Mouse (Mus musculus) left cerebral cortex, postnatal 14 days (tissue): ENCODE results near the gene Zfp949. TPM values are rescaled to one million over a fixed set of nuclear protein-coding genes. Genes with fewer than 3 reads are reported as not detected.
"Not testable (repeated sequence)": the region's sequence is repeated elsewhere in the genome, so short reads cannot be mapped to it uniquely, and the experiment has no call there.

Source experiments
- DNase-seq, 2 experiments: peaks; one replicate each; pipeline ENCODE4 v3.0.0; 2021 to 2022; ENCODE audit warnings: low spot score in 2 of 2, mixed read lengths in 1 of 2
- intact Hi-C: fragments of 180-260 bp; cut with DNase I; formaldehyde crosslinking; loops from one replicate; pipeline ENCODE4 v1.15.1; 2025
- total RNA-seq, 2 experiments: library from RNA; stranded (reverse); gene quantifications; 2 replicates each; pipeline ENCODE4 v1.2.3; 2021

The Zfp949 gene
- total RNA-seq, 2 experiments from 2014 or later, result 17.3 to 19.7 TPM

DNA sequence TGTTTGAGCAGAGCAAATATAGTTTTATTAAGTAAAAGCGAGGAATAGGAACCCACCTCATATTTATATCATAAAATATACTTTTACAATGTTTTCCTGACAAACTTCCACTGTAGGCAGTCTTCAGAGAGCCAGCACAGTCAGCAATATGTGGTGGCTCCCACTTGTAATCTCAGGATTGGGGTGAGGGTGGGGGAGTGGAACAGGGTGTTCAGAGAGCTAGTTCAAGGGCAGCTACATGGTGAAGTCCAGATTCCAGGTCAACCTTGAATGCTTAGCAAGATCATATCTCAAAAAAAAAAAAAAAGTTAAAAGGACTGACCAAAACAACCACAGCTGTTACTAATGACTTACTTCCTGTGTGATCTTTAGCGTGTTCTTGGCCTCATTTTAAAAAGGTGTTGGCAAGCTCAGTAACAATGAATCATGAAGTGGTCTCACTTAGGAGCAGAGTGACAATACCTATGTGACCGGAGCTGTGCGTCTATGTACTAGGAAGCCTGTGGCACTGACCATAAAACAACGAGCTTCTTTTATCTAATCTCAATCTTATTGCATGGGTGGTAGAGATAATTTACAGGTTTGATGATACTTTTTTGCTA lies 17.7 kb upstream of the Zfp949 start:
- intact Hi-C loops, result no loop called here

DNA sequence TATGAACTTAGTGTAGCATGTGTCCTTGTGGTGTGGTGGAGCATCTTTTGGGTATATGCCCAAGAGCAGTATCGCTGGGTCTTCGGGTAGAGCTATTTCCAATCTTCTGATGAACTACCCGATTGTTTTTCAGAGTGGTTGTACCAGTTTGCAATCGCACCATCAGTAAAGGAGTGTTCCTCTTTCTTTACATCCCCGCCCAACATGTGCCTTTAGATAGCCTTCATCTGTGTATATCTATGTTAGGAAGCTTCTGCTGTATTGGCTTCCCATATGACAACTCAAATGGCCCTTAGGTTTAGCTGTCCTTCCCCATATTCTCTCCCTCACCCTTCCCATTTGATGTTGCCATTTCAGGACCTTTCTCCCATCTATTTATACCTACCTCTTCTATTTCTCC lies 13.7 kb upstream of the Zfp949 start:
- intact Hi-C loops, result no loop called here
- no peak for DNase-seq

More for the DNA sequence above, 17.7 kb upstream of the Zfp949 start:
- no peak for DNase-seq

DNA sequence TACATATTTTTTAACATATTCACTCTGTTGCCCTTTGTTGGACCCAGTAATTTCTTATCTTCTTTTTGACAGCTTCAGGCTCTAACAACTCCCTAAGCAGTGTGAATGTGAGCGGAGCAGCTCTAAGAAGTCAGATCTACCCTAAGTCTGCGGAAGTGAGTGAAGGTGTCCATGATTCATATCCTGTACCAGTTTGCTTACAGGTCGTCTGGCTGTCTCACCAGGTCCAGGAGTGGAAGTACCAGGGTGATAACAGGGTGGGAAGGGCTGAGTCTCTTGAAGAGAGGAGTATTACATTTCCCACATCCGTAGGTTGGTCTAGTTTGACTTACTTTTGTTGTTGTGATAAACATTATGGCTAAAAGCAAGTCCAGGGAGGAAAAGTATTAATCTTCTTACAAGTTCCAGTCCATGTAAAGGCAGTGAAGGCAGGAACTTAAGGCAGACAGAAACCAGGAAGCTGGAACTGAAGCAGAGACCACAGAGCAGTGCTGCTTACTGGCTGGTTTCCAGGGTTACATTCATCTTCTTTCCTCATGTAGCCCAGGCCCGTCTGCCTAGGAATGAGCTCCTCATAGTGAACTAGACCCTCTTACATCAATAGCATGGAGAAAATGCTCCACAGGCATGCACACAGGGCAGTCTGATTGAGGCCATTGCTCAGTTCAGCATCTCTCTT lies 8.1 kb upstream of the Zfp949 start:
- DNase-seq, result no peak
- intact Hi-C loops, result no loop called here

DNA sequence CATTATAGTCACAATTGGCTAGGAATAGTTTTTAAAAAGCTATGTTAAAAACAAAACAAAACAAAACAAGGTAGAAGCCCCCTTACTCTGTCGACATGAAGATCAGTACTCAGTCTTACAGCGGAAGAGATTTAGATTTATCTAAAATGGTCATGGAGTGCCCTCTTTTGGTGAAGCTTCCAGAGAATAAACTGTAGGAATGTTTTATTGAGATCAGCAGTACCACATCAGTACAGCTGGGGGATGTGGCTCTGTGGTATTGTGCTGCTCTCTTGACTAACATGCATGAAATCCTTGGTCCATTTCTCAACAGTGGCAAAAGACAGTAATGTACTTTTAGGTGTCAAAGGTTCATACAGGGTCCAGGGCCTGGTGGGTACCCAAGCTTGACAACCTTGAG lies 5.0 kb upstream of the Zfp949 start:
- intact Hi-C loops, result loop anchor here (2.0 kb wide), 1 partner anchor 302 kb away; no protein-coding TSS in a partner anchor
- DNase-seq, result peak; percentile 45 to 56

DNA sequence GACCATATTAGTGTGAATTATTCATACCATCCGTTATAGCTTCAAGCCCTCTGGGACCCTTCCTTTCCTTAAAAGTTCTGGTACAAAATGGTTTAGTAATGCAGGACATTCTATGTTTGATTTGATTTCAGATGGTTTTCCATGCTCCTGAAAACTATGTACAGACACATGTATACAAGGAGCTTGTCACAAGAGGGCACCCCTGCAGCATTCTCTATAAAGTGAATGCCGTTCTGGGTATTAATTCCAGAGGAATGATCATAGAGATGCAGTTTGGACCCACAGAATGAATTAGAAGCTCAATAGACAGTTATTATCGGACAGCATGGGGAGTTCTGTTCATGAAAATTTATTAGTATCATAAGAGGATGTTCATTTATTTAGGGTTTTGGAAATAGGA lies 2.3 kb upstream of the Zfp949 start:
- peak; percentile 45 to 52 for DNase-seq
- intact Hi-C loops, result no loop called here

GRCm38 (mm10) chr9:88546166-88546565 lies 1.7 kb upstream of the Zfp949 start:
- intact Hi-C loops, result no loop called here
- peak; percentile 29 to 42 for DNase-seq

- no peak for DNase-seq
- intact Hi-C loops, result no loop called here
Observed at GRCm38 (mm10) chr9:88546657-88547056, 1.2 kb upstream of the Zfp949 start.

GRCm38 (mm10) chr9:88547270-88547669 lies 550 bp upstream of the Zfp949 start:
- intact Hi-C loops, result no loop called here
- peak; percentile 33 to 57 for DNase-seq

DNA sequence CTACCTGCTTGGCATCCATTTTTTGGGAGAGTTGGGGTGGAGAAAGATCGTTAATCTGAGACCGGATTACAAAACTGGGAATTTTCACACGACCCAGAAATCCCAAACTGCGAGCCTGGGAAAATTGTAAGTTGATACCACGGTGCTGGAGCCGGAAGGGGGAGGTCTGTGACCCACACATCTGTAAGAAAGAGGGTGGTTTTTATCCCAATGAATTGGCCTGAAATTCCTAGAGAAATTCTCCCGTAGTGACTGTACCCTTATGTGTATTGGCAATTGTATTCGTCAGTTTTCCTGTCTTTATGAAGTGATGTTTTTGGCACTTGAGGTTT lies 760 bp downstream of the Zfp949 start:
- DNase-seq, result no peak
- intact Hi-C loops, result no loop called here

DNA sequence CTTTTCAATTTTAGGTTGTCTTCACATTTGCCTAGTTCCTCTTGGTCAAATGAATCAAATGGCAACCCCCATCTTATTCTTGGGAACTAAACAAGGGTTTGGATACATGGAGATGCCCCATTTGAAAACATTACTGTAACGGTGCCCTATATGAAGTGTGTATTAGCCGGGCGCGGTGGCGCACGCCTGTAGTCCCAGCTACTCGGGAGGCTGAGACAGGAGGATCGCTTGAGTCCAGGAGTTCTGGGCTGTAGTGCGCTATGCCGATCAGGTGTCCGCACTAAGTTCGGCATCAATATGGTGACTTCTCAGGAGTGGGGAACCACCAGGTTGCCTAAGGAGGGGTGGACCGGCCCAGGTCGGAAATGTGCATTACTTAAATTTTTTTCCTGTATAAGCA lies 5.3 kb downstream of the Zfp949 start:
- DNase-seq, result no peak
- intact Hi-C loops, result no loop called here

- DNase-seq, result no peak
- intact Hi-C loops, result loop anchor here (5.0 kb wide), 1 partner anchor 149 kb away; no protein-coding TSS in a partner anchor
Observed at GRCm38 (mm10) chr9:88558146-88558545, 10.3 kb downstream of the Zfp949 start.

DNA sequence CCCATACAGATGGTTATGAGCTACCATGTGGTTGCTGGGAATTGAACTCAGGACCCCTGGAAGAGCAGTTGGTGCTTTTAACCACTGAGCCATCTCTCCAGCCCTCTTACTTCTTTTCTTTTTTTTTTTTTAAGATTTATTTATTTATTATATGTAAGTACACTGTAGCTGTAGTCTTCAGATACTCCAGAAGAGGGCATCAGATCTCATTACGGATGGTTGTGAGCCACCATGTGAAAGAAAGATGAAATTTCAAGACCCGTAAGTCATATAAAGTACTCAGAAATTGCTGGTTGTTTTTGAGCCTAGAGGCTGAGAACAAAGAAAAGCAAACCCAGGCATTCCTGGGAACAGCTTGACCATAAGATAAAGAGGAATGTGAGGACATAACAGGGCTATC lies 13.7 kb downstream of the Zfp949 start:
- peak in 1 of 2 experiments; percentile 63 for DNase-seq
- intact Hi-C loops, result not testable (repeated sequence)

- DNase-seq, intact Hi-C loops: not testable (repeated sequence)
Observed at GRCm38 (mm10) chr9:88570471-88570870, 22.7 kb downstream of the Zfp949 start.

DNA sequence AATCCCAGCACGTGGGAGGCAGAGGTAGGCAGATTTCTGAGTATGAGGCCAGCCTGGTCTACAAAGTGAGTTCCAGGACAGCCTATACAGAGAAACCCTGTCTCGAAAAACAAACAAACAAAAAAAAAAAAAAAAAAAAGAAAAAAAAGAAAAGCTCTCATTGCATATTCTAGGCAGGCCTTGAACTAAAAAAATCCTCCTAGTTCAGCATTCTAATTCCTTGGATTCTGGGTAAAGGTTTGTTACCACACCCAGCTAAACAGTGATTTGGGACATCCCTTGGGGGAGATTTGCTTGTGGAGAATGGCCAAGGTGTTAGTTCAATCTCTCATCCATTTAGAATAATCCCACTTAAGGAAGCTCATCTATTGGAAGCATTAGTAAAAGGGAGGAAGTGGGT lies 32.8 kb downstream of the Zfp949 start, which contains the start of gene Trim43a:
Gene Trim43a (plus strand): TSS at position 301 of the 400 bp plus-strand sequence.
- intact Hi-C loops, DNase-seq: not testable (repeated sequence)

DNA sequence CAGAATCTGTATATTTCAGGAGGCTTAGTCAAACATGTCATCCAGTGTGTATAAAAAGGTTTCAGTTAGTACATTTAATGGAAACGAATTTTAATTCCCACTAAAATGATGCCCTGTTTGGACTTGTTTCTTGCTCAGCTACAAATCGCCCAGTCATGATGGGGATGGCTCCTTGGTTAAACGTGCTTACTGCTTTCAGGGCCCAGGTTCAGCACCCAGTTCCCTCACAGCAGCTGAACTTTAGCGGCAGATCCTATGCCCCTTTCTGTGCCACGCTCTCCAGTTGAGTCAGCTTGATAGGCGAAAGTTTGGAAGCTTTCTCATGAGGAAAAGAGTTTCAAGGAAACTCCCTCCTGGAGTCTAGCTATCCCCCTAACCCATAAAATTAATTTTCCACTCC lies 45.9 kb downstream of the Zfp949 start:
- DNase-seq, intact Hi-C loops: not testable (repeated sequence)

GRCm38 (mm10) chr9:88599206-88600162 lies 51.7 kb downstream of the Zfp949 start:
- DNase-seq, result peak; percentile 99 to 100
- intact Hi-C loops, result not testable (repeated sequence)
